Mouse (Mus musculus) kidney, embryonic 16.5 days (tissue): ENCODE data around the gene Ankrd52. TPM values are rescaled to one million over a fixed set of nuclear protein-coding genes. Genes with fewer than 3 reads are reported as not detected.

ENCODE experiments used
- ATAC-seq: fragments of 200-750 bp; cut with Nextera tagmentation; 2 replicates; pipeline ENCODE4 v1.8.0; 2017; ENCODE audit warnings: moderate TSS enrichment; ENCODE audit not compliant: low FRiP score, low TSS enrichment
- H3K27ac ChIP-seq: fragments of 300-500 bp; sonication (generic); 2 replicates; pipeline ENCODE4 v1.5.1; 2014; ENCODE audit warnings: low read length
- H3K27me3 ChIP-seq: fragments of 300-500 bp; sonication (generic); 2 replicates; pipeline ENCODE4 v1.6.1; 2014; ENCODE audit warnings: low read length, control low read depth, mixed read lengths; ENCODE audit not compliant: insufficient read depth
- H3K36me3 ChIP-seq: fragments of 300-500 bp; sonication (generic); 2 replicates; pipeline ENCODE4 v1.6.1; 2014; ENCODE audit warnings: low read length, control low read depth, mixed read lengths; ENCODE audit not compliant: insufficient read depth
- H3K4me1 ChIP-seq: fragments of 300-500 bp; sonication (generic); 2 replicates; pipeline ENCODE4 v1.6.1; 2014; ENCODE audit warnings: low read length, control low read depth, mixed read lengths; ENCODE audit not compliant: insufficient read depth
- H3K4me2 ChIP-seq: fragments of 300-500 bp; sonication (generic); replicated peaks from 2 replicates; pipeline ENCODE4 v1.6.1; 2014; ENCODE audit warnings: low read depth, low read length
- H3K4me3 ChIP-seq: fragments of 300-500 bp; sonication (generic); 2 replicates; pipeline ENCODE4 v1.5.1; 2014; ENCODE audit warnings: mild to moderate bottlenecking, low read length
- H3K9ac ChIP-seq: fragments of 300-500 bp; sonication (generic); replicated peaks from 2 replicates; pipeline ENCODE4 v1.6.1; 2014; ENCODE audit warnings: low read length
- H3K9me3 ChIP-seq: fragments of 300-500 bp; sonication (generic); 2 replicates; pipeline ENCODE4 v1.6.1; 2016; ENCODE audit warnings: low read length, control low read depth
- WGBS: fragments of 180-500 bp; shearing (Covaris S2); extraction: QIAGEN DNeasy Blood & Tissue Kit; methylation state at CpG from one replicate; pipeline ENCODE4 v1.1.7; 2014; 5-methylcytosine and 5-hydroxymethylcytosine counted together
- polyA plus RNA-seq: library from polyadenylated mRNA; unstranded; fragments of >200 nt; fragmentation: Nextera tagmentation; extraction: Ambion mirVana; gene quantifications from 2 replicates; pipeline ENCODE4 v1.2.1, GENCODE M21; 2015

Ankrd52 gene
- polyA plus RNA-seq, 1 experiment from 2014 or later: 11.9 TPM

GRCm38 (mm10) chr10:128441324-128442119 is 64.6 kb downstream of the Ankrd52 start:
- peaks cover 37% of the 10 kb centered on the region for H3K36me3 ChIP-seq
- H3K9ac ChIP-seq: no peak overlapping the region
- no peak for ATAC-seq
- H3K4me1 ChIP-seq: peaks cover 35% of the 10 kb centered on the region
- no peak overlapping the region for H3K4me3 ChIP-seq
- 88% methylated on average over 10 of the region's 10 CpGs for WGBS
- no peaks in the 10 kb centered on the region for H3K9me3 ChIP-seq
- H3K4me2 ChIP-seq: no peak overlapping the region
- no peak overlapping the region for H3K27ac ChIP-seq
- H3K27me3 ChIP-seq: no peaks in the 10 kb centered on the region

GRCm38 (mm10) chr10:128442718-128443117 is 65.8 kb downstream of the Ankrd52 start:
- Histone ChIP-seq H3K27ac (no peak overlapping the region), H3K4me1 (peaks cover 34% of the 10 kb centered on the region), H3K4me2 (no peak overlapping the region), H3K9ac (no peak overlapping the region), H3K36me3 (peaks cover 26% of the 10 kb centered on the region), H3K9me3 (no peaks in the 10 kb centered on the region), H3K4me3 (no peak overlapping the region), H3K27me3 (no peaks in the 10 kb centered on the region)
- ATAC-seq: no peak
- 97% methylated on average over 1 of the region's 1 CpGs for WGBS

- H3K36me3 ChIP-seq: peaks cover 17% of the 10 kb centered on the region; the same call in 1 of the 2 replicates
- H3K9me3 ChIP-seq: no peaks in the 10 kb centered on the region
- no peaks in the 10 kb centered on the region for H3K27me3 ChIP-seq
- H3K27ac ChIP-seq: 0 out of 2 replicates have a peak overlapping the region, but pooled peaks have one; percentile 1
- H3K4me1 ChIP-seq: peaks cover 17% of the 10 kb centered on the region
- H3K4me3 ChIP-seq: no peak overlapping the region
- ATAC-seq: peak; percentile 52
- no peak overlapping the region for H3K4me2 ChIP-seq
- WGBS: 32% methylated on average over 6 of the region's 6 CpGs
- H3K9ac ChIP-seq: no peak overlapping the region
These were observed 67.4 kb downstream of the Ankrd52 start for GRCm38 (mm10) chr10:128444354-128444753.

GRCm38 (mm10) chr10:128445407-128445806 is 68.5 kb downstream of the Ankrd52 start:
- Histone ChIP-seq H3K4me3 (no peak overlapping the region), H3K9me3 (no peaks in the 10 kb centered on the region), H3K9ac (no peak overlapping the region), H3K4me1 (peaks cover 7% of the 10 kb centered on the region; the same call in 1 of the 2 replicates), H3K36me3 (peaks cover 7% of the 10 kb centered on the region; the same call in 1 of the 2 replicates), H3K27me3 (no peaks in the 10 kb centered on the region), H3K4me2 (no peak overlapping the region), H3K27ac (no peak overlapping the region)
- WGBS: 80% methylated on average over 4 of the region's 4 CpGs
- ATAC-seq: no peak

- Histone ChIP-seq H3K36me3 (no peaks in the 10 kb centered on the region), H3K9ac (no peak overlapping the region), H3K4me1 (peaks cover 5% of the 10 kb centered on the region; the same call in 1 of the 2 replicates), H3K4me3 (no peak overlapping the region), H3K4me2 (no peak overlapping the region), H3K9me3 (no peaks in the 10 kb centered on the region), H3K27ac (no peak overlapping the region), H3K27me3 (no peaks in the 10 kb centered on the region)
- ATAC-seq: no peak
- WGBS: 86% methylated on average over 6 of the region's 6 CpGs
These were observed 74.1 kb downstream of the Ankrd52 start for GRCm38 (mm10) chr10:128451014-128451413.

GRCm38 (mm10) chr10:128454471-128454870 is 77.6 kb downstream of the Ankrd52 start:
- Histone ChIP-seq H3K9ac (no peak overlapping the region), H3K36me3 (no peaks in the 10 kb centered on the region), H3K4me1 (peaks cover 5% of the 10 kb centered on the region; the same call in 1 of the 2 replicates), H3K4me3 (no peak overlapping the region), H3K27ac (no peak overlapping the region), H3K9me3 (no peaks in the 10 kb centered on the region), H3K4me2 (no peak overlapping the region), H3K27me3 (no peaks in the 10 kb centered on the region)
- ATAC-seq: no peak
- 48% methylated on average over 3 of the region's 3 CpGs for WGBS

GRCm38 (mm10) chr10:128455280-128455679 is 78.4 kb downstream of the Ankrd52 start:
- WGBS: 3% methylated on average over 6 of the region's 6 CpGs
- Histone ChIP-seq H3K36me3 (no peaks in the 10 kb centered on the region), H3K4me3 (peak overlapping the region; percentile 9; the same call in 1 of the 2 replicates), H3K27ac (no peak overlapping the region), H3K9ac (peak overlapping the region; percentile 52), H3K27me3 (no peaks in the 10 kb centered on the region), H3K9me3 (no peaks in the 10 kb centered on the region), H3K4me1 (peaks cover 7% of the 10 kb centered on the region; the same call in 1 of the 2 replicates), H3K4me2 (peak overlapping the region; percentile 43)
- ATAC-seq: no peak

GRCm38 (mm10) chr10:128457676-128458075 is 80.8 kb downstream of the Ankrd52 start:
- peaks cover 6% of the 10 kb centered on the region; the same call in 1 of the 2 replicates for H3K36me3 ChIP-seq
- H3K4me1 ChIP-seq: peaks cover 17% of the 10 kb centered on the region
- no peak overlapping the region for H3K4me3 ChIP-seq
- H3K27ac ChIP-seq: no peak overlapping the region
- WGBS: 75% methylated on average over 6 of the region's 6 CpGs
- H3K27me3 ChIP-seq: no peaks in the 10 kb centered on the region
- no peak for ATAC-seq
- no peak overlapping the region for H3K9ac ChIP-seq
- H3K9me3 ChIP-seq: no peaks in the 10 kb centered on the region
- H3K4me2 ChIP-seq: 0 out of 2 replicates have a peak overlapping the region, but pooled peaks have one; percentile 59
